Mouse (Mus musculus) liver, embryonic 14.5 days (tissue): ENCODE data around the gene Pnma3.
A peak's percentile ranks its signal among the peaks of the same experiment; 100 is the strongest.

ENCODE experiments used
- CTCF ChIP-seq: IDR thresholded peaks from 2 replicates; pipeline ENCODE4 v1.5.1; 2016; ENCODE audit warnings: antibody characterized with exemption, low read depth, control low read depth
- EP300 ChIP-seq: IDR thresholded peaks from 2 replicates; pipeline ENCODE4 v1.6.1; 2016; ENCODE audit warnings: antibody characterized with exemption, low read depth

DNA sequence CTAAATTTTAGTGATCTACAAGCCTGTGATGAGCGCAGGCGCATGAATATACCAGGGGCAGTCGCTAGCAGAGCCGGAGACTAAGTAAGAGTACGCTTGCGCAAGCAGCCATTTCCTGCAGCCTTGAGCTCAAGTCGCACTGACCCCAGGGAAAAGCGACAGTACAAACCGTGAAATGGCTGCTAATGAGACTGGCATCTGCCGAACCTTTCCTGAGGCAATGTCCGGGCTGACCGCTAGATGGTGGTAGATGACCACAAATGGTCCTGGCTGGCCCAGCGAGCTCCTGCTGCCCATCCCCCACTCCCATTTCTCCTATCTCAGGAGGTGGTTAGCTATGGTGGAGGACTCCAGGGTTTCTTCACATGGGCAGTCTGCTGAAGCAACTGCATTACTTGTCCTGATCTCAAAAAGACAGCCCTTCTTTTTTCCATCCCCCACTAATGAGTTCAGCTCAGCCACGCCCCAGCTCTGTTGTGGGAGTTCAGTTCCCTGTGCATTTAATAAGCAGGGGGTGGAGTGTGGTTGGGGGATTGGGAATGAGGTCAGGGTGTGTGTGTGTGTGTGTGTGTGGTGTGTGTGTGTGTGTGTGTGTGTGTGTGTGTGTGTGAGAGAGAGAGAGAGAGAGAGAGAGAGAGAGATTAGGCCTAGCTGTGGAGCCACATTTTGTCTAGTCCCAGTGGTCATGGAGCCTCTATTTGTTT is 10.6 kb upstream of the Pnma3 start:
- peak; percentile 92 for TF ChIP-seq CTCF
- TF ChIP-seq EP300, result no peak
